Mouse (Mus musculus) ES-Bruce4 (cell line): ENCODE results near the gene Arpc4. TPM values are rescaled to one million over a fixed set of nuclear protein-coding genes. Genes with fewer than 3 reads are reported as not detected.

ENCODE experiments used
- H3K27ac ChIP-seq: 2 replicates; pipeline ENCODE4 v1.5.1; 2012; ENCODE audit warnings: low read length, inconsistent platforms; ENCODE audit not compliant: insufficient read depth
- H3K27me3 ChIP-seq: 2 replicates; pipeline ENCODE4 v1.6.1; 2012; ENCODE audit warnings: mild to moderate bottlenecking, low read length, inconsistent platforms; ENCODE audit not compliant: control insufficient read depth, poor library complexity, insufficient read depth, severe bottlenecking
- H3K36me3 ChIP-seq: 2 replicates; pipeline ENCODE4 v1.6.1; 2012; ENCODE audit warnings: inconsistent platforms, mild to moderate bottlenecking, low read length, moderate library complexity; ENCODE audit not compliant: control insufficient read depth, poor library complexity, insufficient read depth, severe bottlenecking
- H3K4me1 ChIP-seq: one replicate; pipeline ENCODE4 v1.8.1; 2011; ENCODE audit warnings: low read length; ENCODE audit not compliant: control insufficient read depth, insufficient read depth
- H3K4me3 ChIP-seq: 2 replicates; pipeline ENCODE4 v1.5.1; 2011; ENCODE audit warnings: low read depth, mild to moderate bottlenecking, low read length
- H3K9ac ChIP-seq: 2 replicates; pipeline ENCODE4 v1.6.1; 2012; ENCODE audit warnings: low read depth, mild to moderate bottlenecking, inconsistent platforms; ENCODE audit not compliant: poor library complexity, severe bottlenecking
- H3K9me3 ChIP-seq: replicated peaks from 2 replicates; pipeline ENCODE4 v1.6.1; 2012; ENCODE audit warnings: mild to moderate bottlenecking, low read length, inconsistent platforms; ENCODE audit not compliant: control insufficient read depth, poor library complexity, insufficient read depth, severe bottlenecking
- CTCF ChIP-seq: IDR thresholded peaks from one replicate; pipeline ENCODE4 v1.8.1; 2011; ENCODE audit warnings: low read depth, low read length
- EP300 ChIP-seq: IDR thresholded peaks from 2 replicates; pipeline ENCODE4 v1.6.1; 2011; ENCODE audit warnings: low read depth, low read length; ENCODE audit not compliant: insufficient read depth
- POLR2A ChIP-seq: IDR thresholded peaks from one replicate; pipeline ENCODE4 v1.8.1; 2011; ENCODE audit warnings: low read length; ENCODE audit not compliant: insufficient read depth
- polyA plus RNA-seq: library from polyadenylated mRNA; stranded (reverse); fragments of >200 nt; gene quantifications from 2 replicates; pipeline ENCODE4 v1.2.4, GENCODE M21; 2011; ENCODE audit warnings: low read depth; ENCODE audit not compliant: missing spikeins, insufficient read depth, insufficient read length

Gene Arpc4
- polyA plus RNA-seq, 1 experiment, result 120 TPM

- H3K9ac ChIP-seq, result peak overlapping the region; percentile 71
- H3K27ac ChIP-seq, result no peak overlapping the region
- TF ChIP-seq POLR2A (no peak), CTCF (no peak), EP300 (no peak)
- H3K27me3 ChIP-seq, result no peaks in the 10 kb centered on the region
- no peaks in the 10 kb centered on the region for H3K4me1 ChIP-seq
- no peaks in the 10 kb centered on the region for H3K9me3 ChIP-seq
- H3K36me3 ChIP-seq, result no peaks in the 10 kb centered on the region
- H3K4me3 ChIP-seq, result peak overlapping the region; percentile 83
These were observed 40.7 kb downstream of the Arpc4 start for GRCm38 (mm10) chr6:113418441-113419198.

- H3K4me1 ChIP-seq, result no peaks in the 10 kb centered on the region
- no peaks in the 10 kb centered on the region for H3K36me3 ChIP-seq
- H3K9ac ChIP-seq, result peak within 1 kb of the TSS; percentile 71
- peak within 1 kb of the TSS; percentile 83 for H3K4me3 ChIP-seq
- peak; percentile 86 for TF ChIP-seq POLR2A
- no peak for TF ChIP-seq EP300
- peak within 1 kb of the TSS; percentile 44 for H3K27ac ChIP-seq
- H3K27me3 ChIP-seq, result no peaks in the 10 kb centered on the region
- no peaks in the 10 kb centered on the region for H3K9me3 ChIP-seq
These were observed 41.3 kb downstream of the Arpc4 start, which contains the start of gene Rpusd3 for GRCm38 (mm10) chr6:113419199-113419587. Gene Rpusd3, minus strand, starts transcription at chr6:113419340.

- TF ChIP-seq POLR2A, result no peak
- TF ChIP-seq CTCF, result no peak
- no peak for TF ChIP-seq EP300
- no peak overlapping the region for H3K27ac ChIP-seq
These were observed 45.1 kb downstream of the Arpc4 start for GRCm38 (mm10) chr6:113423000-113423399.

GRCm38 (mm10) chr6:113424187-113424586 is 46.3 kb downstream of the Arpc4 start:
- H3K36me3 ChIP-seq, result no peaks in the 10 kb centered on the region
- no peaks in the 10 kb centered on the region for H3K4me1 ChIP-seq
- no peak overlapping the region for H3K4me3 ChIP-seq
- H3K27me3 ChIP-seq, result no peaks in the 10 kb centered on the region
- H3K9ac ChIP-seq, result no peak overlapping the region
- H3K27ac ChIP-seq, result no peak overlapping the region
- TF ChIP-seq POLR2A (no peak), CTCF (no peak), EP300 (no peak)
- no peaks in the 10 kb centered on the region for H3K9me3 ChIP-seq

More at GRCm38 (mm10) chr6:113423000-113423399, 45.1 kb downstream of the Arpc4 start:
- no peak overlapping the region for H3K4me3 ChIP-seq
- H3K27me3 ChIP-seq, result no peaks in the 10 kb centered on the region
- H3K36me3 ChIP-seq, result no peaks in the 10 kb centered on the region
- H3K9ac ChIP-seq, result no peak overlapping the region
- no peaks in the 10 kb centered on the region for H3K9me3 ChIP-seq
- no peaks in the 10 kb centered on the region for H3K4me1 ChIP-seq

GRCm38 (mm10) chr6:113426696-113427095 is 48.8 kb downstream of the Arpc4 start:
- TF ChIP-seq CTCF (no peak), EP300 (no peak), POLR2A (no peak)
- no peaks in the 10 kb centered on the region for H3K9me3 ChIP-seq
- H3K36me3 ChIP-seq, result no peaks in the 10 kb centered on the region
- no peaks in the 10 kb centered on the region for H3K4me1 ChIP-seq
- no peaks in the 10 kb centered on the region for H3K27me3 ChIP-seq
- no peak overlapping the region for H3K27ac ChIP-seq
- H3K4me3 ChIP-seq, result no peak overlapping the region
- H3K9ac ChIP-seq, result no peak overlapping the region

GRCm38 (mm10) chr6:113427397-113427796 is 49.5 kb downstream of the Arpc4 start:
- no peaks in the 10 kb centered on the region for H3K9me3 ChIP-seq
- H3K9ac ChIP-seq, result no peak overlapping the region
- TF ChIP-seq EP300 (no peak), CTCF (peak; percentile 66)
- no peaks in the 10 kb centered on the region for H3K27me3 ChIP-seq
- H3K36me3 ChIP-seq, result no peaks in the 10 kb centered on the region
- no peak overlapping the region for H3K4me3 ChIP-seq
- no peak overlapping the region for H3K27ac ChIP-seq
- H3K4me1 ChIP-seq, result no peaks in the 10 kb centered on the region
